In genomic region chr14:21367095-21367494, GRCm38 (mm10) we compare ENCODE assay signal across 15 mouse cellular contexts.
DNase-seq lines count a peak whose midpoint lies in the region; TF ChIP-seq lines count a peak whose summit lies in the region.
"Had no signal": no experiment of that assay in that cellular context is flagged by ENCODE, and none has a peak within 500 bp of the region (broad histone marks: within the 10 kb centered on the region; RNA-seq: fewer than 3 reads in every experiment).

No protein-coding gene starts in this region.

- no peak for TF ChIP-seq CTCF in left cerebral cortex, adult 2 months (IDR thresholded peaks at IDR 0.05)

- no peak overlapping the region for H3K4me3 ChIP-seq in left cerebral cortex, adult 2 months
- H3K4me3 ChIP-seq: limb, embryonic 12.5 days; midbrain, embryonic 15.5 days; neural tube, embryonic 12.5 days had no signal

- intact Hi-C loops in left cerebral cortex, adult 2 months (cut with DNase I), result no loop called here
- intact Hi-C loops in left cerebral cortex, postnatal 36 days (cut with DNase I), result no loop called here
- intact Hi-C loops in heart, postnatal 10 days (cut with DNase I), result no loop called here

- peak; percentile 19 for DNase-seq in gastrocnemius, adult 18-20 months (ENCODE audit: low spot score)
- DNase-seq in gastrocnemius, adult 8-10 months (ENCODE audit: low spot score in 2 of 2), result no peak
- no peak for DNase-seq in left cerebral cortex, adult 2 months (ENCODE audit: extremely low spot score in 1 of 2, low spot score in 2 of 2)
- DNase-seq in left cerebral cortex, postnatal 36 days (ENCODE audit: low spot score in 2 of 2), result no peak
- DNase-seq in brain, embryonic 18.5 days (ENCODE audit: low read depth, low spot score), result peak; percentile 46
- peak; percentile 42 to 59 for DNase-seq in heart, postnatal 10 days
- no peak for DNase-seq in adrenal gland, adult 2 months
- DNase-seq in thymus, postnatal 25 days, result no peak
- DNase-seq: embryo, embryonic 11 days; kidney, adult 18-20 months; liver, postnatal 0 days; thymus, postnatal 4 days had no signal

- H3K27ac ChIP-seq in left cerebral cortex, adult 2 months, result peak overlapping the region; percentile 60
- H3K27ac ChIP-seq: limb, embryonic 12.5 days; neural tube, embryonic 12.5 days had no signal

Comparison
In these comparisons a context has a peak if more than half of its experiments do, and no peak if none do; other contexts are left out.
1. DNase-seq: peak in gastrocnemius, adult 18-20 months (single experiment), brain, embryonic 18.5 days (single experiment) and heart, postnatal 10 days (2 of 2); none in gastrocnemius, adult 8-10 months (0 of 2), left cerebral cortex, adult 2 months (0 of 2), left cerebral cortex, postnatal 36 days (0 of 2), adrenal gland, adult 2 months (single experiment) and thymus, postnatal 25 days (single experiment).